Mouse (Mus musculus) naive thymus-derived CD4-positive, alpha-beta T cell, adult 5 months (primary cell): Measurements from ENCODE around the gene Spib. TPM values are rescaled to one million over a fixed set of nuclear protein-coding genes. Genes with fewer than 3 reads are reported as not detected.

Experiments used
- polyA plus RNA-seq: library from polyadenylated mRNA; unstranded; fragments of 100-300 nt; shearing (Covaris generic); gene quantifications from one replicate; pipeline ENCODE4 v1.2.1, GENCODE M21; 2017

Spib gene
- not detected for polyA plus RNA-seq

DNA sequence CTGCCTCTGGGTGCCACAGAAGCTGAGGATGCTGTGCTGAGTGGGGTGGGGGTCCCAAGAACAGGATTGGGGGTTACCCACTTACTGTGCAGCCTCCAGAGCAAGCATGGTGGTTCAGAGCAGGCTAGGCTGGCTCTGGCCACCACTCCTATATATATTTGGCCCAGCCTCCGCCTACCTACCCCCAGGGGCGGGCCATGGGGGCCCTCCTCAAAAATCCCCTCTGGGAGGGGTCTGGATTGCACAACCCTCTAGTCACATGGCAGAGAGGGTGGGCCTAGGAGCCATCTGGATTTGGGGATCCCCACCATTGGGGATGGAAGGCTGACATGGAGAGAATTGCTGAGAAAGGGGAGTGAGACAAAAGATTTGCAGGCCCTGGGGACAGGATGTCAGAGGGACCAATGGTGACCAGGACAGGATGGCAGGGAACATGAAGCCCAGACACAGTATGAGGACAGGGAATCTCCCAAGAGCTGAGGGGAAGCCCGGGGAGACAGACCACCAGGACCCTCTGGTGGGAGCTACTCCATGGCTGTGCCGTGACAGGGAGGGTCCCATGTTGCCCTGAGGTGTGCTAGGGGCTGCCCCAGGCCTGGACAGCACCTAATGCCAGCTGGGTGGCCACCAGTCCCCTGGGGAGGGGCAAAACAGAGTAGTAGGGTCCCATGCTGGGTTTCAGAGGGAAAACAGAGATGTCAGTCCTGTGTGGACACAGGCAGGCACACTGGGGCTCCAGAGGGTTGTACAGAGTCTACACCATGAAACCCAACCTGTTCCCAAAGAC lies at the start of gene Spib:
Gene Spib (minus strand): TSS at position 126 of the 787 bp plus-strand sequence.

DNA sequence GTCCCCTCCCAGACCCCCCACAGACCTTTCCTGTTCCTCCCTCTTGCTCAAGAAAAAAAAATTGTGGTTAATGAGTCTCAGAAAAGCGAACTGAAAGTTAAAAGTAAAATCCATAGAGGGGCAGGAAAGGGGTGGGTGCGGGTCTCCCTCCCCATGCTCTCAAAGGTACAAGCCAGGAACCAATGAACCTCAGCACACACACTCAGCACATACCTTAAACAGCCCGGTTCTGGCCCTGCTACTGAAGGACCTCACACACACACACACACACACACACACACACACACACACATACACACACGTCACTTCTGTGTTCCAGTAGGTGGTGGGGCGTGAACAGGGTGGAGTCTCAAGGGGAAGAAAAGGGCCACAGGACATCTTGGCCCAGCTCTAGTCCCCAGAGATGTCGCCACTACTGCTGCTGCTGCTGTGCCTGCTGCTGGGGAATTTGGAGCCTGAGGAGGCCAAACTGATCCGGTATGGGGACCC lies 40.4 kb upstream of the Spib start, which contains the start of gene Napsa:
Gene Napsa (plus strand): TSS at position 168 of the 489 bp plus-strand sequence.

DNA sequence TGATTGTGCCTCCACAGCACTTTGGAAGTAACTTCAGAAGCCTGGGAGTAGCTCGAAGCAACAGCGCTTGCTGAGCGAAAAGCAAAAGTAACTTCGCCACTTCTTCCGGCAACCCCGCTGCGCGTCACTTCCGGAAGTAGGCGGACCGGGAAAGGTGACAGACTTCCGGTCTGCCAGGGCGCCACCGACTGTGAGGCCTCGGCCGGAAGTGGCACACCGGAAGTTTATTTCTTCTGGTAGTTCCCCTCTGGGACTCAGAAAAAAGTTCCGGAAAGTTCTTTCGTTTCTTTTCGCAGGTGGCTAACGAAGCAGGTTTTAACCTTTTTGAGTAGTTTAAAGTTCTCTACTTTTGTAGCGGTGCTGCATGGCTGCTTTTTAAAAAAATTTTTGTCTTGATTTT lies 22.0 kb upstream of the Spib start, which contains the start of gene Nr1h2:
Gene Nr1h2 (minus strand): TSS at position 126 of the 400 bp plus-strand sequence.

DNA sequence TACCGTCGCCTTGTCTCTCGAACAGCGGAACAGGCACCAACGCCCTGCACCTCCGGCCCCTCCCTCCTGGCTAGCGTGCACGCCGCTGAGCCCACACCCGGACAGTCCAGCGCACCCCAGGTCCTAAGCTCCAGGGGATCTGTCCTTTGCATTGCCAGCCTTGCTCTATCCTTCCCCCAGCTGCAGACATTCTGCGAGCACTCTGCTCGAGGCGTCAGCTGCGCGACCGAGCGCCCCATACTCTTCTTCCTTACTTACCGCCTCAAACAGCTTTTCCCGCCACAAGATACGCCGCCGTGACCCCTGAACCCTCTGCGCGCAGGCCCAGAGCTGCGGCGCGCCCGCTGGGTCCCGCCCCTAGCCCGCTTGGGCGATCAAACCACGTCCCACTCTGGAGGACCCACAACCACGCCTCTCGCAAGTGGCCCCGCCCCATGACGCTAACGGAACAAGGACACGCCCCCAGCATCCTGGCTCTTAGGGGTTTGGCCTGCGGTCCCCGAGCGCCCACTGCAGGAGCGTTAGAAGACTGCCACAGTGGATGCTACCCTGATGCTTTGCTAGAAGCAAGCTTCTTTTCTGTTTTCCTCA lies 16.7 kb upstream of the Spib start, which contains the start of gene Pold1:
Gene Pold1 (minus strand): TSS at position 353 of the 591 bp plus-strand sequence.

DNA sequence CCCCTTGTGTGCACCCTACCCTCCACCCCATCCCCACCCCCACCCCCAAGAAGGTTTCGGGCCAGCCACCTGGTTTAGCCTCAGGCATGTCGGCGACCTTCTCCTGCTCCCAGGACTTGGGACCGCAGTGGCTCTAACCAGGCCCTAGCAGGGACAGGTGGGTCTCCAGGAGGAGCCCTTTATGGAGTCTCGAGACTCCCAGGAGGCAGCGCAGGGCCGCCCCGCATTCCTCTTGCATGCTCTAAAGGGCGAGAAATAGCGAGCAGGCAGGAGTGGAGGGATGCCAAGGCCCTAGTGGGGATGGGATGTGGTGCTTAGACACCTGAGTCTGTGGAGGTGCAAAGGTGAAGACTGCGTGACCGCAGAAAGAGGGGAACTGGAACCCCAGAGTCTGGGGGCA lies 7.4 kb downstream of the Spib start, which contains the start of gene Mybpc2:
Gene Mybpc2 (minus strand): TSS at position 155 of the 400 bp plus-strand sequence.

DNA sequence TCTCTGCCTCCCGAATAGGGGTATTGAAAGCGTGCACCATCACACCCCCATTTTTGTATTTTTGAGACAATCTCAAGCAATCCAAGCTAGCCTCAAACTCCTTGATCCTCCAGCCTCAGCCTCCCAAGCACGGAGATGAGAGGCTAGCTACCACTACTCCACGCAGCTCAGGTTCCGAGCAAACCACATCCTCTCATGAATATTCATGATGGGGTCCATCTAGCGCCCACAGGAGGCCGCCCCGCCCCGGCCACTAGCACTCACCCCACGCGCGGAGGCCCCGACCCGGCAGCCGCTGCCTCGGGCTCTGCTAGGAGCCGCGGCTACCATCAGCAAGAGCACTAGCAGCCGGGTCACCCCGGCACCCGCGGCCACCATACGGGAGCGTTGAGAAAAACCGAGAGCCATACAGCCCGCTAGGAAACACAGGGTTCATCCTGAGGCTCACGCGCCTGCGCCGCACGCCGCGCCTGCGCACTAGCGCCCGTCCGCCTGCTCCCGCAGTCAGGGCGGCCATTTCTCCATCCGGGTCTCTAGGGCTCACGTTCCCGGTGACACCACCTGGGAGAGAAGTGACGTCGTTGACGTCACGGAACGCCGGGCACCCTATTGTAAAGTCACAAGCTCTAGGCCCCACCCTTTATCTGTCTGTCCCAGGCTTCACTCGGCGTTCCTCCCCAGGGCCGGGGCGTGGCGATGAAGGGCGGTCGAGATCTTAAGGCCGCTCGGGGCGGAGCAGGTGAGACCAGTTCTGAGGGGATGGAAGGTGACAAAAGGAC lies 35.7 kb downstream of the Spib start, which contains the start of the genes Emc10 and Fam71e1:
Gene Emc10 (minus strand): TSS at position 538 of the 779 bp plus-strand sequence.
Gene Fam71e1 (plus strand): TSS at position 590 of the 779 bp plus-strand sequence.

Other genes starting within 250 kb of the Spib start
- gene Clec11a, start 225.2 kb downstream of the Spib start, polyA plus RNA-seq: 0.46 TPM
- 0.09 TPM for gene Shank1, start 221.8 kb downstream of the Spib start, polyA plus RNA-seq
- gene Syt3, start 148.0 kb downstream of the Spib start, polyA plus RNA-seq: 0.49 TPM
- 0.66 TPM for gene 1700008O03Rik, start 146.3 kb downstream of the Spib start, polyA plus RNA-seq
- gene Lrrc4b, start 103.1 kb downstream of the Spib start, polyA plus RNA-seq: not detected
- gene Aspdh, start 66.7 kb downstream of the Spib start, polyA plus RNA-seq: not detected
- gene Josd2, start 64.1 kb downstream of the Spib start, polyA plus RNA-seq: 69.6 TPM
- 180 TPM for gene Emc10, start 35.5 kb downstream of the Spib start, polyA plus RNA-seq
- gene Fam71e1, start 35.5 kb downstream of the Spib start, polyA plus RNA-seq: 3.1 TPM
- gene Mybpc2, start 7.4 kb downstream of the Spib start, polyA plus RNA-seq: not detected
- 59.9 TPM for gene Pold1, start 16.8 kb upstream of the Spib start, polyA plus RNA-seq
- gene Nr1h2, start 21.9 kb upstream of the Spib start, polyA plus RNA-seq: 222 TPM
- gene Napsa, start 40.3 kb upstream of the Spib start, polyA plus RNA-seq: not detected
- gene Kcnc3, start 58.6 kb upstream of the Spib start, polyA plus RNA-seq: not detected
- not detected for gene Myh14, start 138.8 kb upstream of the Spib start, polyA plus RNA-seq
- not detected for gene Izumo2, start 176.7 kb upstream of the Spib start, polyA plus RNA-seq
- gene Vrk3, start 216.3 kb upstream of the Spib start, polyA plus RNA-seq: 95.9 TPM
- 0.73 TPM for gene Zfp473, start 219.0 kb upstream of the Spib start, polyA plus RNA-seq